Mouse (Mus musculus): ENCODE results near the gene Cdc42ep1.

GRCm38 (mm10) chr15:78845867-78846266 is 3.4 kb downstream of the Cdc42ep1 start:
- TF ChIP-seq GATA1 (IDR thresholded peaks at IDR 0.05; ENCODE audit: borderline replicate concordance, low read length) (no peak), FLI1 (IDR thresholded peaks at IDR 0.05; ENCODE audit: low read length) (no peak)

Measured in megakaryocyte, embryonic 14.5 days (primary cell).